Mouse (Mus musculus): Measurements from ENCODE around the gene Ctbp1.

The Ctbp1 gene

DNA sequence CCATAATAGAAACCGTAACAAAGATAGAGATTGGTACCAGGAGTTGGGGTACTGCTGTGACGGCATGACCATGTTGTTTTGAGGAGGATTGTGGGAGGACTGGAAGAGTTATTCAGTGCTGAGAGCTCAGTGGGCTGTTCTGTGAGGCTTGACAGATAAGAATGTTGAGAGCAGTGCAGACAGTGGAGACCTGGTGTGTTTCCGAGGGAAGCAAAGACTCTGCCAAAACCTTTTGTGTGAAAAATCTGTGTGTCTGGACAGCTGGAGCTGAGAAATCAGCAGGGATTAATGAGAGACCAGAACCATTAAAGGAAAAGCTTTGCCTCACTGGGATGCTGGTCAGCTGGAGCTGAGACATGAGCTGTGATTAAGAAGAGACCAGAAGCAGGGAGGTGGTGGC, 34.9 kb downstream of the Ctbp1 start:
- no peak for DNase-seq

DNA sequence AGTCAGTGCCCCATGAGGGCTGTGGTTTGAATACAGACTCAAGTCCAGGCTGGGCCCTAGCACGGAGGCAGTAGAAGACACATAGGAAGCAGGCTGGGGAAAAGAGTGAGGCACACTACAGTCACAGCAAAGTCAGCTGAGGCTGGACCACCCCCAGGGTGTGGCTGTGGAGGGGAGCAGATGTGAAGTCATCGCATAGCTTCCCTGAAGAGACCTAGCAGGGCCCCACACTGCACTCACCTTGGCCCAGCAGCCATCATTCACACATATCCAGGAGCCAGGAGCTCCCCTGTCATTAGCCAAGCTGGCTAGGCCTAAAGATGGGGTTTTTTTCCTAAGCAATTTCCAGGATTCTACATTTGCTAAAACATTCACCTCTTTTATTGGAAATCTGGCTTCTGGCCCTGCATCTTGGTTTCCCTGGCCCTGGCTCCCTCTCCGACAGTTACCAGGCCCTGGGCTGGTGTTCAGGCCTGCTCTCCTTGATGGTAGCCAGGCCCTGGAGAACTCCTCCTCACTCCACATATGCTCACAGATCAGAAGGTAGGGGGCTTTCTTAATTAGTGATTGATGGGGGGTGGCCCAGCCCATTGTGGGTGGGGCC, 35.6 kb downstream of the Ctbp1 start:
- DNase-seq: no peak

DNA sequence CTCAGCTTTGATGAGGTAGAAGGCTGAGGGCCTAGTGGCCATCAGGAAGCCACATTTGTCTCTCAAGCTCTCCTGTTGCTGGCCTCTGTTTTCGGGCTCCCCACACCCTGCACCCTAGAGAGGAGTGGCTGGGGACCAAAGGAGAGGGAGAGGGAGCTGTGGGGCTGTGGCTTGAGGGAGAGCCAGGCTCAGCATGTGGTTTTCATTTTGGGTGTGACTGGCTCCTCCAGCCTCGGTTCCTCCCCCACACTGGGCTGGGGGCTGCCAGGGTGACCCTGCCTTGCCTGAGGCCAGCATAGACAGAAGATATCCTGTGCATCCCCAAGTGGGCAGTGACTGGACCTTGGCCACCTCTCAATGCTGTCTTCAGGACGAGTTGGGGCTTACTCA, 36.5 kb downstream of the Ctbp1 start:
- no peak for DNase-seq

DNA sequence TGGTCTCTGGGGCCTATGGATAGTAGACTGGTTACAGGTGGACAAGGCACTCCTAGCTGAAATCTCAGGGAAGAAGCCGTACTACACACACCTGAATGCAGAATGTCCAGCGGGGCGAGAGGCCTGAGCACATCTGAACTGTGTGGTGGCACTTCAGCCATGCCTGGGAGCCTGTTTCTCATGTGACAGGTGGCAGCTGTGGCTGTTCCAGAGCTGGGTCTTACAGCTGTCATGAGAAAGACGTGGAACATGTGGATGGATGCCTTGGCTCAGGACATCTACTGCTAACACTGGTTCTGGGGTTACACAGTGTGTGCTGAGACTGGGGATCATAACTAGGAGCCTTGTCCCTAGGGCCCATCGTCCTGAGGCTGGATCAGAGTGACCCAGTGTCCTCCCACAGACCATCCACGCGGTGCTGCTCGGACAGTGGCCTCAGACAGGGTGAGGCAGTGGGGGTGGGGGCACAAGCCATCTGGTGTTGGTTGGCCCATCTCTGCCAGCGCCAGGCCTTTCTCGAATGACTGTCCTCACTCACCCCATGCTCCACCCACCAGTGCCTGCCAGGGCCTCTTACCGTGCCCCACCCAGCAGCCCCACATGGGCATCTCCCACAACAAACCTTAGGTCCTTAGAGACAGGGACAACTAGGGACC, 37.1 kb downstream of the Ctbp1 start:
- peak in 1 of 2 experiments; percentile 34 for DNase-seq

DNA sequence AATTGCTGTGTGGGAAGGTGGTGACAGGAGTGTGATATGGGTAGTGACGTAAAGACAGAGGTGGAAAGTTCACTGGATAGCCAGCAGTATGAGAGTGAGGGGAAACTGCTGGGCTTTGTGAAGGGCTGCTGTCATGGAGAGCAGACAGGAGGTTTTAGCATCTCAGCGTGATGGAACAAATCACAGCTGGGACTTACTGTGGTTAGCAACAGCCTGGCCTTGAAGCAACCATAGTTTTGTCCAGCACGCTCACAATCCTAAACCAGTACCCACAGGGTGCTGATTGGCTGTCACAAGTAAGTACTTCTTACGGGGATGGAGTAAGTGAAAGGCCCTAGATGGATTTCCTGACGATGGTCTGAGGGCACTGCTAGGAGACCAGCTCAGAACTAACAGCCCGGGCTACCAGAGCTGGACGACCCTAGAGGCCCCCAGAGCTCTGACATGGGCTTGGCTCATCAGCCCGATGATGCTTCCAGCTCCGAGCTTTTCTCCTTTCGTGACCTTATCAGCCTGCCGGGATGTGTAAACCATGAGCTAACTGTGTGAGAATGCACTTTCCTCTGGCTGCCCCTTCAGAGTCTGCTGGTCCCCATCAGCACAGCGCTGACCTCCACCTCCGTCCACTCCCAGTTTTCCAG, 40.3 kb downstream of the Ctbp1 start:
- DNase-seq: no peak

DNA sequence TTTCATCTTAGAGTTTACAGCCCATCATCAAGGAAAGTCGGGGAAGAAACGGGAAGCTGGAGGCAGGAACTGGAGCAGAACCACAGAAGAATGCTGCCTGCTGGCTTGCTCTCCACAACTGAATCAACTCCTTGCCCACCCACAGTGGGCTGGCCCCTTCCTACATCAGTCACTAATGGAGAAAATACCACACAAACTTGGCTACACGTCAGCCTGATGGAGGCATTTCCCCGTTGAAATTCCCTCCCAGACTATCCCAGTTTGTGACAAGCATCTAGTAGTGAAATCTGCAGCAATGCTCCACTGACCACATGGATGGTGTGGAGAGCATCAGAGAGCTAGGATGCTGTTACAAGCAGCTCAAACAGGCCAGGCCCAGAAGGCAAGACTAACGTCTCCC, 42.0 kb downstream of the Ctbp1 start:
- no peak for DNase-seq

DNA sequence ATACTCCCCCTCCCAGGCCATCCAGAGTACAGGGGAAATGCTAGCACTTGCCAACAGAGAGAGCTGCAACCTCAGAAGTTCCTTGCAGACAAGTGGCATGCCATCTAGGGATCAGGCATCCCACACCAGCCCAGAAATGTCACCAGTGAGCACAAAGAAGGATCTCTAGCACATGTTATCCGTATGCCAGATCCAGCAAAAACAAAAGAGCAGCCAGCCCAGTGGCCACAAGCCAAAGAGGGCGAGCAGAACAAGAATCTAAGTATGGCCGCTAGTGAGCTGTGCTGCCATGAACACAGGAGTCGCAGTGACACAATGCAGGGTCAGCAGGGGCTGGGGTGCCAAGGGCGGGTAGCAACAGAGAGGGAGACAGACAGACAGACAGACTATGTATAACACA, 44.5 kb downstream of the Ctbp1 start:
- DNase-seq: no peak

DNA sequence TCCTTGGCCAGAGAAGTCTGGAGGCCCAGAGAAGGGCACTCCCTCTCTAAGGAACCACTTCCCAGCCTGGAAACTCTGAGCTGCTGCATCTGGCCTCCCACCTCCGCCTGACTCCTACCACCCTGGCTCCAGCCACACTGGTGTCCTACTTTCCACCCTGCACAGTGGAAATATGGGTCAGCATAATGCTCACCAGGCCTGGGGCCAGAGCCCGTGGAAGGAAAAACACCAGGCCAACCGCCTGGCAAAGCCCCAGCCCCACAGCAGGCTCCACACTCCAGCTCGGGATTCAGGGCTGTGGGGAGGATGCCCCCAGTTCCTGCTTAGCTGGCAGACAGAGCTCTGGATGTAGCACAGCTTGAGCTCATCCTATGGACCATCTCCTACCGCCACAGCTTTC, 46.4 kb downstream of the Ctbp1 start:
- DNase-seq: peak; percentile 86 to 88

DNA sequence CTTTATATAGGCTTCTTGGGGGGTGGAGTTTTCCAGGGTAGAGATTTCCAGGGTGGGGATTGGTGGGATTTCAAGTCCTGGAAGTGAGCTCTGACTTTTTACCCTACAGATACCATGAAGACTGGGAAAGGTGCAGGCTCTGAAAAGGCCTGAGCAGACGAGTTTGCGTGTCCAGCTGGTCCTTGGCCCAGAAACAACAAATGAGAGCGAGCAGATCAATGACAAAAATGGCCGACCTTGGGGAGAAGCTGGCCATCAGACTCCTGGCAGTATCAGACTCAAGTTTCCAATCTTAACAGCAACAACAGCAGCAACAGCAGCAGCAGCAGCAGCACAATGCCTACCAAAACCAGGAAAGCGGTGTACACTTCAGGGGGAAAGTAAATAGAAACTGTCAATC, 49.1 kb downstream of the Ctbp1 start:
- no peak for DNase-seq

DNA sequence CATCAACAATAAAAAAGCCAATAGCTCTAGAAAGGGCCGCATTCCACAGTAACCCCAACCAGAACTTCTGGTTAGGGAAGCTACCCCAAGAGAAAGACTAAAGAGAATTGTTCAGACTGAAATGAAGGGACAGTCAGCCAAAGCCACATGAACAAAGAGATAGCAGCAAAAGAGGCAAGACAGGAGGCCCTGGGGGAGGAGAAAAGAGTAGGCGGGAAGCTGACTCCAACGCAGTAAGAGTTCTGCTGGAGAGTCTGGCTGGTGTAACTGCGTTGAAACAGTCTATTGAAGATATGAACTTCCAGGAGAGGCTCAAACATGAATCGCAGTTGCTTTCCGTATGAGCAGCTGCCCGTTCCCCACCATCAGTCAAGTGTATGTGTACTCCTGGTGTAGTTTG, 50.3 kb downstream of the Ctbp1 start:
- no peak for DNase-seq

DNA sequence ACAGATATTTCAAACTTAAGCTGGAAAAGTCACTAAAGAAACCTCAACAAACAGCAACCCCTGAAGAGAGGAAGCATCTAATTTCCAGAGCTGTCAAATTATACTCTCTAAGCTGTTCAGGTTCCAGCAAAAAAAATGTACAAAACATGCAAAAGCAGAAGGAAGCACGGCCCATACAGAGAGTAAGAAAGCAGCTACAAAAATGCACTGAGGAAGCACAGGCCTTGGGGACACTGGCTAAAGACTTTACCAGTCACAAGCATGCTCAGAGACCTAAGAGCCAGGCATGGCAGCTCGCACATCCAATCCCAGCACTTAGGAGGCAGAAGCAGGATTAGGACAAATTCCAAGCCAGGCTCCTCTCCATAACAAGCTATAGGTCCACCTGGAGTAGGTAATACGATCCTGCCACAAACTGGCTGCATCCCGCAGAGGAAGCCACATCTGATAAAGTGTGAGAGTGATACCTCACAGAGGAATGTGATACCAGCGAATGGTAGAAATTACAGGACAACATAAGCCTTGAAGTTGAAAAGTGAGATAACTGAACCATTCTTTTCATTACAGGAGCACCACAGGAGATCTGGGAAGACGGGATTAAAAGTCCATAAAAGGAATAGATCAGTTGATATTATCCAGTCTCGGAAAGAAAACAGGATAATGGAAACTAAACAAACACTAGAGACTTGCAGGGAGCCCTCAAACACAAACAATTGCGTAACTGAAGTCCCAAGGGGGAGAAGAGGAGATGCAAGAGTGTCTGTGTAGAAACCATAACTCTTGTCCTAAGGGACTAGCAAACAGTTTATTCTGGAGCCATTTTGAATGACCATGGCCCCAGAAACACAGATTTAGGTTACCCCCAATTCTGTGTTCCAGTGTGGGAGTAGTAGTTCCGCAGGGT, 51.7 kb downstream of the Ctbp1 start:
- no peak for DNase-seq

DNA sequence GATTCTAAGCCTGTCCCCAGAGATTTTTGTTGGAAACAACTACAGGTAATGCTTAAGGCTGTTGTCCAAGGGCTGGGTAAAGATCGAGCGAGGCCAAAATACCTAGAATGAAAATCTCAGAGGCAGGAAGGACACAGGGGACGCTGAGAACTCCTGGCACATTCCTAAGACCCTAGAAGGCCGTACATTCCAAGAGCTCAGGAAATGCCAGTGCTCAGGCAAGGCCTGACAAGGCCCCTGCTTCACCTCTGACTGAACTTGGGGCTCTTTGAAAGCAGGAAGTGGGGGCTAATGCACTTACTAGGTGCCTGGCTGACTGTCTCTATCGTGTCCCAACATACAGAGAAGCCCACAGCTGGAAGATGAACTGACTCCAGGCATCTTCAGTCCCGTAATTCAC, 52.4 kb downstream of the Ctbp1 start:
- no peak for DNase-seq

DNA sequence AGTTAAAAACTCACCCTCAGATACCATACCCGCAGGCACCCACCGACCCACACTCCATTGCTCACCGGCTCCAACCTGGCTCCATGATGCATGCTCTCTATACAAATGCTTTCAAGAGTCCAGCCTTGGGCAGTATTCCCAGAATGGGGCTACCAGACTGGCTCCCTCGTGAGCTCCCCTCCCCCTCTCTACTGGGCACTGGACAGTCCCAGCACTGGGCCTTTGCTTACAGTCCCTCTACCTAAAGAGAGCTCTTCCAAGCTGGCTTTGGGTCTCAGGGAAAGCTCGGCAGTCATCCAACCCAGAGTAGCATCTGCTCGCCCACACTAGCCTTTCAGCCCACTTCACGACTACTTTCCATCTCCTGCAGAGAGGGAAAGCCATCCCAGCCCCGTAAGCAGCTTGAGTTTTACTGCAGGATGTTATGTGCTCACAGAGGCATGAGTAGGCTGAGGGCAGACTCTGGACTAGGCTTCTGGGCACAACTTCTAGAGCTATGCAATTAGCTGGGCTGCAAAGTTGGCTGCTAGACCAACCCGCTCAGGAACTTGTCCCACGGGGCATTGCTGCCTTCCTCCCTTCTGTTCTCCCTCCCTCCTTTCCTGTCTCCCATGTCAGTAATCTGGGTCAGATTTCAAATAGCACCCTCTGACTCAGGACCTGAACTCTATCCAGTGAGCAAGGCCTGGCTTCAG, 54.3 kb downstream of the Ctbp1 start:
- peak in 1 of 2 experiments; percentile 25 for DNase-seq

DNA sequence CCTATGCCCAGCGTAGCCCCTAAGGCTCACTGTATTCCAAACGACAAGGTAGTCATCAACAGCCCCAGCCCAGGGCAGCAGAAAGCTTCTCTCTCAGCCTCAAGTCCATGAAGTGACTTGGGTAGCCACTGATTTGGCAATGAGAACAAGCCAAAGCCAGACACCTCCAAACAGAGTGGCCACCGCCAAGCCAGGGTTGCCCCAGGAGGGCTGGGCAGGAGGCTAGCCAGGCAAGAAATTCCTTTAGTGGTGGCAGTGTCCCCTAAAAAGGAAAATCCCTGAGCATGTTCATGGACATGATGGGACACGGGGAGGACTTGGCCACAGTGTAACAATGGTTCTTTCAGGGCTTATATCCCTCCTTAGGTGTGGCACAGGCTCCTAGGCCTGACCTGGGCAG, 55.0 kb downstream of the Ctbp1 start:
- no peak for DNase-seq

DNA sequence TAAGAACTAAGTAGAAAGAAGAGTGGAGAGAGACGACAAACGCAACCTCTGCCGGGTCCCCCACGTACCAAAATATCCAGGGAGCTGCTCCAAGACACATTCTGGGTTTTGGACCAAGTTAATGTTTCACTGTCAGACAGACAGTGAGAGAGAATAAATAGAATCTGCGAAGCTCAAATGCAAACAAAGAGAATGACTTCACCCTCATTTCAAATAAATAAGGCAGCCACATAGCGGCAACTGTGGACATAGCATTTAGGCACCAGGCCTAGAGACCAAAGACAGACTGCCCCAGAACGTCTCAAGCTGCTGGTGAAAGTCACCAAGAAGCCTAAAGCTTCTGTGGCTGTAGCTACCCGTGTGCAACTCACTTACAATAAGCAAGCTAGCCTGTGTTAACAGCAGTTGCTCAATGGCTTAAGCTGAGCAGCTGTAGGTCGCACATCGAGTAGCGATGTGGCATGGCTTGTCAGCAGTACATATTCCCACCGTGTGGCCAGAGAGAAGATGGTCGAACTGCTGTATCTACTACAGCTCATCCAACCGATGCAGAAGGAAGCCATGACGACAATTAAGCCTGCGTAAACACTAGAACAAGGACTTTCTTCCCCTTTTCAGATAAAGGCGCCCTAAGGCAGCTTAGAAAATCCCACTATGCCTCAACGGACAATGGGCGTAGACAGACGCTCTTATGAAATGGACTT, 55.9 kb downstream of the Ctbp1 start:
- DNase-seq: no peak

DNA sequence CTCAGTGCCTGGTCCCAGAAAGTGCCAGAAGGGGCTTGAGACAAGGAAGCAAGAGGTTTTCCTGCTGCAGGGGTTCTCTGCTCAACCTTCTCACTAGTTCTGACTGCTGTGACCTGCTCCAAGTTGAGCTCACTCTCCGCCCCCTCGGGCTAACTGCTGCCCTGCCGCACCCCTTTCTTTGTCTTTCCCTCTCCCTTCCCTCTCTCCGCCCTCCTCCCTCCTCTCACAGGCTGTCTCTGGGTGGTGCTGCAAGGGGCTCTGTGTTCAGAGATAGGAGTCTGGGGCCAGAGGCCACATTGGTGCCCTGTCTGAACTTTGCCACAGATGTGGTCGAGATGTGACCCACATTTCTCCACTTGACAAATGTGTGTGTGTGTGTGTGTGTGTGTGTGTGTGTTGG, 56.7 kb downstream of the Ctbp1 start, which contains the start of gene Spon2:
Gene Spon2 (minus strand): TSS at position 375 of the 400 bp plus-strand sequence.
- no peak for DNase-seq

DNA sequence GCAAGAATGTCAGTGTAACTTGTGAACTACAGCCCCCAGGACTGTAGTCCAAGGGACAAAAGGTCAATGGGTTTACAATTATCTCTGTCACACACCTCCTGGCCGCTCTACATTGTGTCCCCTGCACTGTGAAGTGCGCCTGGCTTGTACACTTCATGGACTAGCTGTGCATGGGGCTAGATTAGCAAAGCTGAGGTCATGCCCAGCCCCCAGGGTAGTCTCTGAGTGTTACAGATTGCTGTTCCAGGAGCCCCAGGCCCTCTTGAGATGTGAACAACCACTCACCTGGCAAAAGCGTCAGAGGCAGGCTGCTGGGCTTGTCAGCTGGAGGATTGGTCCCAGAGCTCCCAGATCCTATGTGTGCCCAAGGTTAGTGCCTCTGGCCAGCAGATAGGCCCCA, 57.1 kb downstream of the Ctbp1 start:
- DNase-seq: no peak

DNA sequence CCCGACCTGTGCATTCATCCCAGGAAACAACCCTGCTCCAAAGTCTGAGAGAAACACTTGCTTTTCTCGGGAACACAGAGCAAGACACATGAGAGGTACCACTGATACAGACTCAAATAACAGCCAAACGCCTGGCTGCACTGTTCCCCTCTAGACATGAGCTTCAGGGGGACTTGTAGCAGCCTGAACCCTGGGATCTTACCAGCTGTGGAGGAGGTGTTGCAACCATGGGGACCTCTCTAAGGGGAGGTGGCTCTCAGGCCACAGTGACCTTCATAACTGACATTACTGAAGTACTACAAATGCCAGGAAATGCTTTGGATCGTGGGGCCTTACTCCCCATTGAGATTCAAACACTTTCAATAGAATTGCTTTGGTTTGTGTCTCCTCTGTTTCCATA, 60.1 kb downstream of the Ctbp1 start:
- DNase-seq: no peak

DNA sequence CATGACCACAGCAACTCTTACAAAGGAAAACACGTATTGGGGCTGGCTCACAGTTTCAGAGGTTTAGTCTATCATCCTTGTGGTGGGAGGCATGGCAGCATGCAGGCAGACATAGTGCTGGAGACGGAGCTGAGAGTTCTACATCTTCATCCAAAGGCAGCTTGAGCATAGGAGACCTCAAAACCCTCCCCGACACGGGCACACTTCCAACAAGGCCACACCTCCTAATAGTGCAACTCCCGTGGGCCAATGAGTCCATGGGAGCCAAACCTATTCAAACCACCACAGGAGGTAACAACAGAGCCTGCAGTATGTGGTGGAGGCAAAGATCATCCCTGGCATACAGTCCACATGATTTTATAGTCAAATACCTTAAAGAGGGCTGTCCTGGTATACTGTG, 63.5 kb downstream of the Ctbp1 start:
- no peak for DNase-seq

DNA sequence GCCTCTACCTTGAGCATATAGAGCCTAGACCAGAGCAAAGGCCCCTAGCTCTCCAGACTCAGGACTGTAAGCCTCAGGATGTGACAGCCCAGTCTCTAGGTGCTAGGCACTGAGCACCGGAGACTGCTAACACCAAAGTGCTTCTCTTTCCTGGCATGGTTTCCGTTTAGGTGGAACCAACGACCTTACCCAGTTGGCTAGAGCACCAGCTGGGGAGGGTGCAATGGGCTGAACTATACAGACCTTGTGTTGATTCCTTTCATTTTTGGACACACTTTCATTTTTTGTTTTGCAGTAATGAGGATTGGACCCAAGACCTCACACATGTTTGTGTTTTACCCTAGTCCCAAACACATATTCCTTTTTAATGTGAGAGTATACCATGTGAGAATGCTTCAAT, 64.3 kb downstream of the Ctbp1 start:
- no peak for DNase-seq

DNA sequence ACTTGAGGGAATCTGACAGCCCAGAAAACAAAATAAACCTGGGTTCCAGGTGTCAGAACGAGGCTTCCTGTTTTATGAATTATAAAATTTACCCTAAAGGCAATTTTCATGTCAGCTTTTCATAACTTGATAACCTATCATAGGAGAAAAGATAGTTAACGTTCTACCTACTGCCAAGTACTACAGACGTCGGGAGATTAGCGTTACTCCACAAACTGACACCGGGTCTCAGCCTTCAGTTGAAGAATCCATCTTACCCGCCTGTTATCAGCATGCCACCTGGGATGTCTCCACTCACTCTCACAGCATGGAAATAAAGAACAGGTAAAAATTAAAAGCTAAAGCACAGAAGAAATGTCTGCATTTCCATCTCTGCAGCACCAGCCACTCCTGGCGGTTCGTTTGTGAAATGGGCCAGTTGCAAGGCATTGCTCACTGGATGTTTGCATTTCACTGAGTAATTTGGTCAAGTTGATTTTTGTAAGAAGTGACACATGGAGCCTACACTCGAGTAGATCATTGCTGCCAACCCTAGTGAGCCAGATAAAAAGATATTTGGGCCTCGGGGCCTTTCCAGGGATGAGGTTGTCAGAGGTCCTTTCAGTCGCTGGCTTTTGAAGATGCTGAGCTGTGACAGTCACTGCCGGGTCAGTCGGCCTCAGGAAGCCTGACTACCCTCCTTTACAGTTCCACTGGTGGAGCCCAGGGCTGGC, 66.1 kb downstream of the Ctbp1 start:
- DNase-seq: no peak

DNA sequence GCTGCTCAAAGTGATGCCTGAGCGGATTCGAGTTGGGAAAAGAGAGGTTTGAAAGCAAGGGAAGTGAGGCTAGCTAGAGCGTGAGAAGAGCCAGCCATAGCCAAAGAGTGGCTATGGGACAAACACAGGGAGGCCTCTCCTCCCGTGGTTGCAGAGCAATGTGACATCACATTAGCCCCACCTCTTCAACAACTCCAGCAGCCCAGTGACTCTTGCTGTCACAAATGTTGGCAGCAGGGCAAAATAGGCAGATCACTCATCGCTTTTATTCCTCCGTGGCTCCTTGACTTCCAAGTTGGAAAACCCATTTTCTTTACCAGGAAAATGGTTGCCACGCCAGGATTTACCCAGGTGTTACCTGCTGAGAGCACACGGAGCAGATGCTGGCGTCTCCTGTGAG, 67.7 kb downstream of the Ctbp1 start:
- DNase-seq: no peak

Measured in cerebellum, adult 18-20 months (tissue).